In genomic region chr5:45105236-45105816, GRCm38 (mm10) we compare ENCODE assay signal across 19 mouse cellular contexts.
DNase-seq lines count a peak whose midpoint lies in the region; ATAC-seq and TF ChIP-seq lines count a peak whose summit lies in the region.
"Had no signal": no experiment of that assay in that cellular context is flagged by ENCODE, and none has a peak within 500 bp of the region (broad histone marks: within the 10 kb centered on the region; RNA-seq: fewer than 3 reads in every experiment).

No protein-coding gene starts in this region.

- peak overlapping the region; percentile 14 for H3K27ac ChIP-seq in hindbrain, embryonic 14.5 days
- no peak overlapping the region for H3K27ac ChIP-seq in hindbrain, embryonic 12.5 days
- H3K27ac ChIP-seq in neural tube, embryonic 12.5 days, result no peak overlapping the region
- no peak overlapping the region for H3K27ac ChIP-seq in forebrain, postnatal 0 days (ENCODE audit: low read depth, low read length)
- H3K27ac ChIP-seq: liver, embryonic 12.5 days had no signal

- H3K9me3 ChIP-seq in hindbrain, embryonic 14.5 days (ENCODE audit: control insufficient read depth, low read length), result no peaks in the 10 kb centered on the region
- H3K9me3 ChIP-seq in hindbrain, embryonic 12.5 days (replicated peaks), result no peaks in the 10 kb centered on the region
- H3K9me3 ChIP-seq in neural tube, embryonic 12.5 days, result no peaks in the 10 kb centered on the region
- no peaks in the 10 kb centered on the region for H3K9me3 ChIP-seq in forebrain, postnatal 0 days (ENCODE audit: low read length)
- H3K9me3 ChIP-seq: liver, embryonic 12.5 days had no signal

- H3K9ac ChIP-seq in hindbrain, embryonic 14.5 days, result no peak overlapping the region
- H3K9ac ChIP-seq in hindbrain, embryonic 12.5 days, result no peak overlapping the region
- H3K9ac ChIP-seq in neural tube, embryonic 12.5 days, result no peak overlapping the region
- no peak overlapping the region for H3K9ac ChIP-seq in forebrain, postnatal 0 days
- H3K9ac ChIP-seq: liver, embryonic 12.5 days had no signal

- 0 out of 2 replicates have a peak, but pooled peaks have one; percentile 48 for ATAC-seq in hindbrain, embryonic 14.5 days (ENCODE audit: low FRiP score)
- no peak for ATAC-seq in hindbrain, embryonic 12.5 days (ENCODE audit: low FRiP score)
- ATAC-seq in neural tube, embryonic 12.5 days (ENCODE audit: low FRiP score, low read depth), result 0 out of 2 replicates have a peak, but pooled peaks have one; percentile 26
- peak; percentile 68 for ATAC-seq in forebrain, postnatal 0 days
- ATAC-seq: liver, embryonic 12.5 days had no signal

- no peak overlapping the region for H3K4me3 ChIP-seq in hindbrain, embryonic 14.5 days (replicated peaks; ENCODE audit: low read length)
- H3K4me3 ChIP-seq in hindbrain, embryonic 12.5 days, result no peak overlapping the region
- H3K4me3 ChIP-seq in neural tube, embryonic 12.5 days, result no peak overlapping the region
- no peak overlapping the region for H3K4me3 ChIP-seq in forebrain, postnatal 0 days (ENCODE audit: low read depth, low read length)
- H3K4me3 ChIP-seq: liver, embryonic 12.5 days had no signal

- no peaks in the 10 kb centered on the region for H3K36me3 ChIP-seq in hindbrain, embryonic 14.5 days (replicated peaks; ENCODE audit: control insufficient read depth, insufficient read depth)
- no peaks in the 10 kb centered on the region for H3K36me3 ChIP-seq in hindbrain, embryonic 12.5 days
- no peaks in the 10 kb centered on the region for H3K36me3 ChIP-seq in neural tube, embryonic 12.5 days
- H3K36me3 ChIP-seq in forebrain, postnatal 0 days (ENCODE audit: insufficient read depth), result no peaks in the 10 kb centered on the region
- H3K36me3 ChIP-seq: liver, embryonic 12.5 days had no signal

- no peaks in the 10 kb centered on the region for H3K27me3 ChIP-seq in hindbrain, embryonic 14.5 days (ENCODE audit: control insufficient read depth, insufficient read depth, low read length)
- H3K27me3 ChIP-seq in hindbrain, embryonic 12.5 days, result no peaks in the 10 kb centered on the region
- H3K27me3 ChIP-seq in neural tube, embryonic 12.5 days (replicated peaks), result no peaks in the 10 kb centered on the region
- no peaks in the 10 kb centered on the region for H3K27me3 ChIP-seq in forebrain, postnatal 0 days (ENCODE audit: insufficient read depth, low read length)
- H3K27me3 ChIP-seq: liver, embryonic 12.5 days had no signal

- WGBS in hindbrain, embryonic 14.5 days, result 55% methylated on average over 9 of the region's 9 CpGs
- 62% methylated on average over 9 of the region's 9 CpGs for WGBS in hindbrain, embryonic 12.5 days
- WGBS in neural tube, embryonic 12.5 days, result 72% methylated on average over 9 of the region's 9 CpGs
- 42% methylated on average over 9 of the region's 9 CpGs for WGBS in forebrain, postnatal 0 days

- DNase-seq in hindbrain, embryonic 14.5 days (ENCODE audit: low spot score), result peak; percentile 70
- DNase-seq in neural tube, embryonic 10.5 days (ENCODE audit: extremely low spot score, low spot score), result no peak
- DNase-seq in forebrain, postnatal 0 days, result peak; percentile 65
- DNase-seq in kidney, postnatal 36 days, result no peak
- no peak for DNase-seq in cerebellum, postnatal 25 days
- DNase-seq in cerebellum, adult 18-20 months, result no peak
- DNase-seq: adrenal gland, postnatal 36 days; B cell, adult 2 months; cerebellum, adult 9-11 months; heart, postnatal 10 days; kidney, postnatal 4 days; layer of hippocampus, adult 9-11 months; lung, adult 2 months; lung, postnatal 4 days; thymus, postnatal 25 days had no signal

- no peak overlapping the region for H3K4me2 ChIP-seq in hindbrain, embryonic 14.5 days (replicated peaks)
- H3K4me2 ChIP-seq in hindbrain, embryonic 12.5 days (replicated peaks), result no peak overlapping the region
- no peak overlapping the region for H3K4me2 ChIP-seq in neural tube, embryonic 12.5 days (replicated peaks)
- H3K4me2 ChIP-seq in forebrain, postnatal 0 days (ENCODE audit: low read depth), result no peak overlapping the region
- H3K4me2 ChIP-seq: heart, embryonic 11.5 days; liver, embryonic 12.5 days had no signal

- TF ChIP-seq CTCF in forebrain, postnatal 0 days (IDR thresholded peaks at IDR 0.05; ENCODE audit: low read depth), result no peak

- peaks cover 42% of the 10 kb centered on the region for H3K4me1 ChIP-seq in hindbrain, embryonic 14.5 days (replicated peaks; ENCODE audit: control insufficient read depth, insufficient read depth, low read length)
- H3K4me1 ChIP-seq in hindbrain, embryonic 12.5 days, result peaks cover 28% of the 10 kb centered on the region
- peaks cover 5% of the 10 kb centered on the region; the same call in 1 of the 2 replicates for H3K4me1 ChIP-seq in neural tube, embryonic 12.5 days
- peaks cover 35% of the 10 kb centered on the region for H3K4me1 ChIP-seq in forebrain, postnatal 0 days (ENCODE audit: insufficient read depth)
- H3K4me1 ChIP-seq: liver, embryonic 12.5 days had no signal

Comparison
In these comparisons a context has a peak if more than half of its experiments do, and no peak if none do; other contexts are left out.
1. DNase-seq: peak in hindbrain, embryonic 14.5 days (single experiment) and forebrain, postnatal 0 days (single experiment); none in neural tube, embryonic 10.5 days (single experiment), kidney, postnatal 36 days (0 of 2), cerebellum, postnatal 25 days (0 of 2) and cerebellum, adult 18-20 months (0 of 2).